Comparison of ENCODE assay signal across 10 mouse cellular contexts in genomic region chr7:66369071-66369933, GRCm38 (mm10). TPM values are rescaled to one million over a fixed set of nuclear protein-coding genes. Genes with fewer than 3 reads are reported as not detected.
DNase-seq lines count a peak whose midpoint lies in the region; ATAC-seq and TF ChIP-seq lines count a peak whose summit lies in the region.
"Had no signal": no experiment of that assay in that cellular context is flagged by ENCODE, and none has a peak within 500 bp of the region (broad histone marks: within the 10 kb centered on the region; RNA-seq: fewer than 3 reads in every experiment).

No protein-coding gene starts in this region.

- intact Hi-C loops in gastrocnemius, adult 2 months (cut with DNase I): no loop called here

- H3K9ac ChIP-seq in liver, adult 2 months (ENCODE audit: low read depth, low read length): no peak overlapping the region
- H3K9ac ChIP-seq in liver, embryonic 11.5 days (ENCODE audit: low read depth, low read length): no peak overlapping the region
- no peak overlapping the region for H3K9ac ChIP-seq in ES-E14 (ENCODE audit: insufficient read depth, low read depth, low read length, poor library complexity, severe bottlenecking)
- no peak overlapping the region for H3K9ac ChIP-seq in forebrain, embryonic 15.5 days (replicated peaks)
- H3K9ac ChIP-seq: midbrain, embryonic 13.5 days had no signal

- peak overlapping the region; percentile 55 for H3K27ac ChIP-seq in gastrocnemius, adult 2 months
- H3K27ac ChIP-seq in liver, adult 2 months (replicated peaks; ENCODE audit: insufficient read depth, low read depth, low read length): no peak overlapping the region
- no peak overlapping the region for H3K27ac ChIP-seq in liver, embryonic 11.5 days (ENCODE audit: low read depth, low read length)
- H3K27ac ChIP-seq in ES-E14 (ENCODE audit: insufficient read depth, low read depth, low read length, poor library complexity, severe bottlenecking): no peak overlapping the region
- no peak overlapping the region for H3K27ac ChIP-seq in forebrain, embryonic 15.5 days (replicated peaks)
- H3K27ac ChIP-seq: midbrain, embryonic 13.5 days had no signal

- no peak for DNase-seq in gastrocnemius, adult 2 months
- no peak for DNase-seq in gastrocnemius, postnatal 10 days
- peak; percentile 35 for DNase-seq in liver, adult 2 months (ENCODE audit: extremely low read depth, low read depth, low spot score)
- DNase-seq in liver, embryonic 11.5 days (ENCODE audit: low spot score): no peak
- peak; percentile 41 for DNase-seq in ES-E14 (ENCODE audit: low read depth, low spot score)
- DNase-seq in spleen, adult 12 weeks (ENCODE audit: low spot score): no peak

- no peak overlapping the region for H3K4me2 ChIP-seq in liver, embryonic 11.5 days
- no peak overlapping the region for H3K4me2 ChIP-seq in forebrain, embryonic 15.5 days (replicated peaks)
- H3K4me2 ChIP-seq: midbrain, embryonic 13.5 days had no signal

- no peaks in the 10 kb centered on the region for H3K27me3 ChIP-seq in liver, adult 2 months (ENCODE audit: control insufficient read depth, insufficient read depth, low read length)
- no peaks in the 10 kb centered on the region for H3K27me3 ChIP-seq in liver, embryonic 11.5 days (replicated peaks; ENCODE audit: control insufficient read depth, insufficient read depth, low read length)
- H3K27me3 ChIP-seq in forebrain, embryonic 15.5 days: no peaks in the 10 kb centered on the region
- H3K27me3 ChIP-seq: midbrain, embryonic 13.5 days had no signal

- H3K4me3 ChIP-seq in gastrocnemius, adult 2 months: no peak overlapping the region
- H3K4me3 ChIP-seq in liver, adult 2 months (ENCODE audit: insufficient read depth, low read depth, low read length): no peak overlapping the region
- no peak overlapping the region for H3K4me3 ChIP-seq in liver, embryonic 11.5 days (ENCODE audit: low read depth, low read length)
- no peak overlapping the region for H3K4me3 ChIP-seq in ES-E14 (ENCODE audit: insufficient read depth in 1 of 2, low read depth in 1 of 2, low read length in 2 of 2, poor library complexity in 1 of 2, severe bottlenecking in 1 of 2)
- no peak overlapping the region for H3K4me3 ChIP-seq in forebrain, embryonic 15.5 days
- H3K4me3 ChIP-seq: midbrain, embryonic 13.5 days had no signal

- WGBS in liver, adult 2 months: 60% methylated on average over 5 of the region's 5 CpGs
- 73% methylated on average over 5 of the region's 5 CpGs for WGBS in liver, embryonic 11.5 days
- 76% methylated on average over 5 of the region's 5 CpGs for WGBS in forebrain, embryonic 15.5 days

- no peaks in the 10 kb centered on the region for H3K9me3 ChIP-seq in liver, embryonic 11.5 days (ENCODE audit: control insufficient read depth, low read length)
- no peaks in the 10 kb centered on the region for H3K9me3 ChIP-seq in ES-E14 (ENCODE audit: control insufficient read depth, insufficient read depth, low read depth, low read length)
- H3K9me3 ChIP-seq in forebrain, embryonic 15.5 days: no peaks in the 10 kb centered on the region
- H3K9me3 ChIP-seq: midbrain, embryonic 13.5 days had no signal

- ATAC-seq in liver, embryonic 11.5 days (replicated peaks; ENCODE audit: low FRiP score): no peak
- ATAC-seq in monocyte, adult 5-6 weeks (replicated peaks; ENCODE audit: insufficient number of reproducible peaks, low FRiP score, low TSS enrichment, poor library complexity, severe bottlenecking): 0 out of 2 replicates have a peak, but pooled peaks have one; percentile 31
- no peak for ATAC-seq in forebrain, embryonic 15.5 days (replicated peaks)
- ATAC-seq: midbrain, embryonic 13.5 days had no signal

- no peak for TF ChIP-seq POLR2A in liver, adult 2 months (IDR thresholded peaks at IDR 0.05; ENCODE audit: extremely low read depth, insufficient read depth, low read length)

- H3K4me1 ChIP-seq in liver, adult 2 months (ENCODE audit: control insufficient read depth, insufficient read depth, low read length): peaks cover 5% of the 10 kb centered on the region
- peaks cover 2% of the 10 kb centered on the region for H3K4me1 ChIP-seq in liver, embryonic 11.5 days (replicated peaks; ENCODE audit: control insufficient read depth, insufficient read depth, low read length)
- peaks cover 0 to 2% of the 10 kb centered on the region in 2 experiments; a peak in 1 of 4 replicates for H3K4me1 ChIP-seq in ES-E14 (ENCODE audit: control insufficient read depth in 2 of 2, insufficient read depth in 2 of 2, low read length in 2 of 2, poor library complexity in 1 of 2)
- no peaks in the 10 kb centered on the region for H3K4me1 ChIP-seq in forebrain, embryonic 15.5 days
- H3K4me1 ChIP-seq: midbrain, embryonic 13.5 days had no signal

- in situ Hi-C loops in ES-E14 (cut with MboI; ENCODE audit: low sequenced_read_pairs in 2 of 2, unreplicated experiment in 2 of 2): no loop called here

- no peaks in the 10 kb centered on the region for H3K36me3 ChIP-seq in liver, adult 2 months (ENCODE audit: control insufficient read depth, insufficient read depth, low read length)
- no peaks in the 10 kb centered on the region for H3K36me3 ChIP-seq in liver, embryonic 11.5 days (ENCODE audit: control insufficient read depth, insufficient read depth, low read length)
- H3K36me3 ChIP-seq in ES-E14 (ENCODE audit: control insufficient read depth, insufficient read depth, low read length, poor library complexity, severe bottlenecking): no peaks in the 10 kb centered on the region
- no peaks in the 10 kb centered on the region for H3K36me3 ChIP-seq in forebrain, embryonic 15.5 days
- H3K36me3 ChIP-seq: midbrain, embryonic 13.5 days had no signal

- H3K79me2 ChIP-seq in liver, adult 2 months (ENCODE audit: control insufficient read depth, insufficient read depth, low read length): no peaks in the 10 kb centered on the region

- no peak for TF ChIP-seq CTCF in gastrocnemius, adult 2 months (IDR thresholded peaks at IDR 0.05)
- no peak for TF ChIP-seq CTCF in liver, adult 2 months (IDR thresholded peaks at IDR 0.05; ENCODE audit: low read depth, low read length)

TF ChIP-seq in ES-E14, 5 proteins besides CTCF, POLR2A, EP300 and RAD21:
- no peak for TF ChIP-seq ZNF384 (IDR thresholded peaks at IDR 0.05; ENCODE audit: low read depth, low read length)
- TF ChIP-seq HCFC1 (IDR thresholded peaks at IDR 0.05; ENCODE audit: borderline replicate concordance, insufficient read depth, low read length): no peak
- TF ChIP-seq CHD2 (IDR thresholded peaks at IDR 0.05; ENCODE audit: low read depth, low read length): no peak
- TF ChIP-seq ZC3H11A (IDR thresholded peaks at IDR 0.05; ENCODE audit: borderline replicate concordance, low read depth, low read length): no peak
- TF ChIP-seq MAFK (IDR thresholded peaks at IDR 0.05; ENCODE audit: insufficient read depth, low read depth, low read length): no peak

RNA-seq across cellular contexts. Expression of gene Gm10974, which starts 3.6 kb away (rescaled TPM):
- total RNA-seq in gastrocnemius, adult 2 months (2021): not detected
- not detected for total RNA-seq in gastrocnemius, postnatal 10 days (2021)
- not detected in 2 replicates for total RNA-seq in liver, adult 2 months (2014; rRNA removed)
- not detected in 2 replicates for polyA plus RNA-seq in liver, adult 2 months (2012; rRNA removed)
- not detected in 2 replicates for polyA plus RNA-seq in liver, embryonic 11.5 days (2014; fragmentation: Nextera tagmentation; extraction: Ambion mirVana)
- total RNA-seq in ES-E14 (2012; rRNA removed): not detected in 2 replicates
- not detected in 3 replicates for total RNA-seq in monocyte, adult 5-6 weeks (2017)
- polyA plus RNA-seq in forebrain, embryonic 15.5 days (2015; fragmentation: Nextera tagmentation; extraction: Ambion mirVana): not detected in 2 replicates
- total RNA-seq: left cerebral cortex, adult 18-20 months had no signal
- polyA plus RNA-seq: midbrain, embryonic 13.5 days had no signal

RNA-seq across cellular contexts. Expression of gene Lrrk1, which starts 18.8 kb away (rescaled TPM):
- total RNA-seq in gastrocnemius, adult 2 months (2021): 1 to 10 TPM; 3.0 to 6.4 TPM
- total RNA-seq in gastrocnemius, postnatal 10 days (2021): 1 to 10 TPM; 7.7 to 9.2 TPM
- 7.4 and 7.8 TPM in 2 replicates for total RNA-seq in liver, adult 2 months (2014; rRNA removed)
- polyA plus RNA-seq in liver, adult 2 months (2012; rRNA removed): 10.4 and 15.0 TPM in 2 replicates
- 8.9 and 9.3 TPM in 2 replicates for polyA plus RNA-seq in liver, embryonic 11.5 days (2014; fragmentation: Nextera tagmentation; extraction: Ambion mirVana)
- 3.3 and 7.4 TPM in 2 replicates for total RNA-seq in ES-E14 (2012; rRNA removed)
- 30.2 to 96.4 TPM (median 40.2 TPM) in 3 replicates for total RNA-seq in monocyte, adult 5-6 weeks (2017)
- polyA plus RNA-seq in forebrain, embryonic 15.5 days (2015; fragmentation: Nextera tagmentation; extraction: Ambion mirVana): 2.2 and 2.6 TPM in 2 replicates

RNA-seq across cellular contexts. Expression of gene Aldh1a3, which starts 58.0 kb away (rescaled TPM):
- total RNA-seq in gastrocnemius, adult 2 months (2021): 1 to 10 TPM; 2.0 to 2.5 TPM
- 1 to 10 TPM; 7.4 to 9.0 TPM for total RNA-seq in gastrocnemius, postnatal 10 days (2021)
- 0.40 and 0.65 TPM in 2 replicates for total RNA-seq in liver, adult 2 months (2014; rRNA removed)
- 0.17 TPM in 1 of 2 replicates, not detected in the other for polyA plus RNA-seq in liver, adult 2 months (2012; rRNA removed)
- polyA plus RNA-seq in liver, embryonic 11.5 days (2014; fragmentation: Nextera tagmentation; extraction: Ambion mirVana): 2.9 TPM in 2 replicates
- 11.8 and 12.4 TPM in 2 replicates for total RNA-seq in ES-E14 (2012; rRNA removed)
- 0.39 to 1.2 TPM in 2 of 3 replicates, not detected in the other for total RNA-seq in monocyte, adult 5-6 weeks (2017)
- polyA plus RNA-seq in forebrain, embryonic 15.5 days (2015; fragmentation: Nextera tagmentation; extraction: Ambion mirVana): 6.6 and 6.7 TPM in 2 replicates

Comparison
In these comparisons a context has a peak if more than half of its experiments do, and no peak if none do; other contexts are left out.
1. DNase-seq: peak in liver, adult 2 months (single experiment) and ES-E14 (single experiment); none in gastrocnemius, adult 2 months (single experiment), gastrocnemius, postnatal 10 days (single experiment), liver, embryonic 11.5 days (single experiment) and spleen, adult 12 weeks (single experiment).